9 mouse cellular contexts compared by ENCODE assay signal in genomic region chr13:48658588-48659253, GRCm38 (mm10). TPM values are rescaled to one million over a fixed set of nuclear protein-coding genes. Genes with fewer than 3 reads are reported as not detected.
DNase-seq lines count a peak whose midpoint lies in the region; ATAC-seq and TF ChIP-seq lines count a peak whose summit lies in the region.
"Had no signal": no experiment of that assay in that cellular context is flagged by ENCODE, and none has a peak within 500 bp of the region (broad histone marks: within the 10 kb centered on the region; RNA-seq: fewer than 3 reads in every experiment).

No protein-coding gene starts in this region.

- no peaks in the 10 kb centered on the region for H3K36me3 ChIP-seq in hindbrain, embryonic 11.5 days (ENCODE audit: control insufficient read depth, insufficient read depth, low read length)
- no peaks in the 10 kb centered on the region for H3K36me3 ChIP-seq in hindbrain, embryonic 16.5 days (ENCODE audit: control insufficient read depth, insufficient read depth, low read length)
- H3K36me3 ChIP-seq in heart, embryonic 12.5 days, result no peaks in the 10 kb centered on the region
- H3K36me3 ChIP-seq in liver, embryonic 11.5 days (ENCODE audit: control insufficient read depth, insufficient read depth, low read length), result no peaks in the 10 kb centered on the region

- peak; percentile 64 for DNase-seq in hindbrain, embryonic 11.5 days (ENCODE audit: low spot score)
- DNase-seq in liver, embryonic 11.5 days (ENCODE audit: low spot score), result no peak
- DNase-seq in urinary bladder, postnatal 36 days (ENCODE audit: low spot score in 2 of 2), result no peak
- no peak for DNase-seq in cerebellum, adult 9-11 months
- DNase-seq in cerebellum, adult 11 months, result no peak
- DNase-seq: gastrocnemius, postnatal 14 days had no signal

- no peak overlapping the region for H3K4me2 ChIP-seq in hindbrain, embryonic 11.5 days (replicated peaks; ENCODE audit: low read depth, low read length)
- H3K4me2 ChIP-seq in hindbrain, embryonic 16.5 days (ENCODE audit: low read length), result no peak overlapping the region
- H3K4me2 ChIP-seq in heart, embryonic 12.5 days, result peak overlapping the region; percentile 63
- H3K4me2 ChIP-seq in liver, embryonic 11.5 days, result peak overlapping the region; percentile 48

- H3K4me3 ChIP-seq in hindbrain, embryonic 11.5 days (ENCODE audit: low read depth, low read length), result no peak overlapping the region
- H3K4me3 ChIP-seq in hindbrain, embryonic 16.5 days (ENCODE audit: low read length), result no peak overlapping the region
- peak overlapping the region; percentile 15; the same call in 1 of the 2 replicates for H3K4me3 ChIP-seq in bone marrow macrophage, adult 2 months (ENCODE audit: insufficient read depth, low read length)
- H3K4me3 ChIP-seq in heart, embryonic 12.5 days, result peak overlapping the region; percentile 17
- peak overlapping the region; percentile 20; the same call in 1 of the 2 replicates for H3K4me3 ChIP-seq in liver, embryonic 11.5 days (ENCODE audit: low read depth, low read length)

- under 1% methylated on average over 33 of the region's 33 CpGs for WGBS in hindbrain, embryonic 11.5 days
- WGBS in hindbrain, embryonic 16.5 days, result under 1% methylated on average over 33 of the region's 33 CpGs
- 2% methylated on average over 33 of the region's 33 CpGs for WGBS in heart, embryonic 12.5 days
- 2% methylated on average over 33 of the region's 33 CpGs for WGBS in liver, embryonic 11.5 days

- no peak overlapping the region for H3K27ac ChIP-seq in hindbrain, embryonic 11.5 days (ENCODE audit: low read depth, low read length)
- no peak overlapping the region for H3K27ac ChIP-seq in hindbrain, embryonic 16.5 days (ENCODE audit: low read depth, low read length)
- H3K27ac ChIP-seq in bone marrow macrophage, adult 2 months (ENCODE audit: insufficient read depth, low read depth, low read length), result no peak overlapping the region
- H3K27ac ChIP-seq in heart, embryonic 12.5 days (ENCODE audit: poor library complexity, severe bottlenecking), result no peak overlapping the region
- no peak overlapping the region for H3K27ac ChIP-seq in liver, embryonic 11.5 days (ENCODE audit: low read depth, low read length)

- H3K9ac ChIP-seq in hindbrain, embryonic 11.5 days (ENCODE audit: low read depth, low read length), result no peak overlapping the region
- H3K9ac ChIP-seq in hindbrain, embryonic 16.5 days (ENCODE audit: low read depth, low read length), result no peak overlapping the region
- H3K9ac ChIP-seq in heart, embryonic 12.5 days, result no peak overlapping the region
- no peak overlapping the region for H3K9ac ChIP-seq in liver, embryonic 11.5 days (ENCODE audit: low read depth, low read length)

- no peak for ATAC-seq in hindbrain, embryonic 11.5 days (ENCODE audit: low FRiP score)
- ATAC-seq in hindbrain, embryonic 16.5 days, result no peak
- ATAC-seq in heart, embryonic 12.5 days (ENCODE audit: insufficient number of reproducible peaks, low FRiP score), result no peak
- ATAC-seq in liver, embryonic 11.5 days (replicated peaks; ENCODE audit: low FRiP score), result no peak

- peaks cover 83% of the 10 kb centered on the region for H3K27me3 ChIP-seq in hindbrain, embryonic 11.5 days (ENCODE audit: control insufficient read depth, insufficient read depth, low read length)
- H3K27me3 ChIP-seq in hindbrain, embryonic 16.5 days (replicated peaks; ENCODE audit: control insufficient read depth, insufficient read depth, low read length), result peaks cover 60% of the 10 kb centered on the region
- H3K27me3 ChIP-seq in heart, embryonic 12.5 days (replicated peaks), result peaks cover 88% of the 10 kb centered on the region
- peaks cover 92% of the 10 kb centered on the region for H3K27me3 ChIP-seq in liver, embryonic 11.5 days (replicated peaks; ENCODE audit: control insufficient read depth, insufficient read depth, low read length)

- no peak for TF ChIP-seq CTCF in bone marrow macrophage, adult 2 months (IDR thresholded peaks at IDR 0.05; ENCODE audit: low read depth, low read length)

- H3K9me3 ChIP-seq in hindbrain, embryonic 11.5 days (ENCODE audit: control insufficient read depth, low read length), result no peaks in the 10 kb centered on the region
- no peaks in the 10 kb centered on the region for H3K9me3 ChIP-seq in hindbrain, embryonic 16.5 days (ENCODE audit: control insufficient read depth, low read length)
- H3K9me3 ChIP-seq in heart, embryonic 12.5 days (replicated peaks), result no peaks in the 10 kb centered on the region
- H3K9me3 ChIP-seq in liver, embryonic 11.5 days (ENCODE audit: control insufficient read depth, low read length), result no peaks in the 10 kb centered on the region

- H3K4me1 ChIP-seq in hindbrain, embryonic 11.5 days (replicated peaks; ENCODE audit: control insufficient read depth, insufficient read depth, low read length), result peaks cover 5% of the 10 kb centered on the region
- H3K4me1 ChIP-seq in hindbrain, embryonic 16.5 days (ENCODE audit: control insufficient read depth, insufficient read depth, low read depth, low read length), result peaks cover 14% of the 10 kb centered on the region
- no peaks in the 10 kb centered on the region for H3K4me1 ChIP-seq in bone marrow macrophage, adult 2 months (ENCODE audit: control insufficient read depth, insufficient read depth, low read length)
- peaks cover 34% of the 10 kb centered on the region for H3K4me1 ChIP-seq in heart, embryonic 12.5 days (replicated peaks)
- H3K4me1 ChIP-seq in liver, embryonic 11.5 days (replicated peaks; ENCODE audit: control insufficient read depth, insufficient read depth, low read length), result no peaks in the 10 kb centered on the region

- no peak for TF ChIP-seq POLR2A in bone marrow macrophage, adult 2 months (IDR thresholded peaks at IDR 0.05; ENCODE audit: borderline replicate concordance, low read depth, low read length)

RNA-seq across cellular contexts. Expression of gene Barx1, which starts 4.1 kb away (rescaled TPM):
- polyA plus RNA-seq in hindbrain, embryonic 11.5 days (2014; fragmentation: Nextera tagmentation; extraction: Ambion mirVana), result 0.83 and 1.3 TPM in 2 replicates
- 0.26 TPM in 1 of 2 replicates, not detected in the other for polyA plus RNA-seq in hindbrain, embryonic 16.5 days (2015; fragmentation: Nextera tagmentation; extraction: Ambion mirVana)
- polyA plus RNA-seq in bone marrow macrophage, adult 2 months (2012; ENCODE audit: insufficient read depth, insufficient read length, missing spikeins), result not detected in 2 replicates
- 0.89 and 1.3 TPM in 2 replicates for polyA plus RNA-seq in heart, embryonic 12.5 days (2016; fragmentation: Nextera tagmentation; extraction: Ambion mirVana)
- 21.2 and 22.3 TPM in 2 replicates for polyA plus RNA-seq in liver, embryonic 11.5 days (2014; fragmentation: Nextera tagmentation; extraction: Ambion mirVana)

RNA-seq across cellular contexts. Expression of gene Ptpdc1, which starts 33.3 kb away (rescaled TPM):
- 12.2 and 12.5 TPM in 2 replicates for polyA plus RNA-seq in hindbrain, embryonic 11.5 days (2014; fragmentation: Nextera tagmentation; extraction: Ambion mirVana)
- polyA plus RNA-seq in hindbrain, embryonic 16.5 days (2015; fragmentation: Nextera tagmentation; extraction: Ambion mirVana), result 14.7 and 17.4 TPM in 2 replicates
- polyA plus RNA-seq in bone marrow macrophage, adult 2 months (2012; ENCODE audit: insufficient read depth, insufficient read length, missing spikeins), result 2.3 and 2.9 TPM in 2 replicates
- polyA plus RNA-seq in heart, embryonic 12.5 days (2016; fragmentation: Nextera tagmentation; extraction: Ambion mirVana), result 6.8 and 7.7 TPM in 2 replicates
- polyA plus RNA-seq in liver, embryonic 11.5 days (2014; fragmentation: Nextera tagmentation; extraction: Ambion mirVana), result 3.4 and 3.8 TPM in 2 replicates

Comparison
In these comparisons a context has a peak if more than half of its experiments do, and no peak if none do; other contexts are left out.
1. H3K4me2 ChIP-seq: peak in heart, embryonic 12.5 days (single experiment) and liver, embryonic 11.5 days (single experiment); none in hindbrain, embryonic 11.5 days (single experiment) and hindbrain, embryonic 16.5 days (single experiment).
2. H3K4me3 ChIP-seq: peak in bone marrow macrophage, adult 2 months (single experiment), heart, embryonic 12.5 days (single experiment) and liver, embryonic 11.5 days (single experiment); none in hindbrain, embryonic 11.5 days (single experiment) and hindbrain, embryonic 16.5 days (single experiment).